Mouse (Mus musculus) ES-Bruce4 (cell line): ENCODE results near the gene Arhgap33. TPM values are rescaled to one million over a fixed set of nuclear protein-coding genes. Genes with fewer than 3 reads are reported as not detected.

ENCODE experiments used
- H3K27ac ChIP-seq: 2 replicates; pipeline ENCODE4 v1.5.1; 2012; ENCODE audit warnings: low read length, inconsistent platforms; ENCODE audit not compliant: insufficient read depth
- H3K27me3 ChIP-seq: 2 replicates; pipeline ENCODE4 v1.6.1; 2012; ENCODE audit warnings: mild to moderate bottlenecking, low read length, inconsistent platforms; ENCODE audit not compliant: control insufficient read depth, poor library complexity, insufficient read depth, severe bottlenecking
- H3K36me3 ChIP-seq: 2 replicates; pipeline ENCODE4 v1.6.1; 2012; ENCODE audit warnings: inconsistent platforms, mild to moderate bottlenecking, low read length, moderate library complexity; ENCODE audit not compliant: control insufficient read depth, poor library complexity, insufficient read depth, severe bottlenecking
- H3K4me1 ChIP-seq: one replicate; pipeline ENCODE4 v1.8.1; 2011; ENCODE audit warnings: low read length; ENCODE audit not compliant: control insufficient read depth, insufficient read depth
- H3K4me3 ChIP-seq: 2 replicates; pipeline ENCODE4 v1.5.1; 2011; ENCODE audit warnings: low read depth, mild to moderate bottlenecking, low read length
- H3K9ac ChIP-seq: 2 replicates; pipeline ENCODE4 v1.6.1; 2012; ENCODE audit warnings: low read depth, mild to moderate bottlenecking, inconsistent platforms; ENCODE audit not compliant: poor library complexity, severe bottlenecking
- H3K9me3 ChIP-seq: replicated peaks from 2 replicates; pipeline ENCODE4 v1.6.1; 2012; ENCODE audit warnings: mild to moderate bottlenecking, low read length, inconsistent platforms; ENCODE audit not compliant: control insufficient read depth, poor library complexity, insufficient read depth, severe bottlenecking
- CTCF ChIP-seq: IDR thresholded peaks from one replicate; pipeline ENCODE4 v1.8.1; 2011; ENCODE audit warnings: low read depth, low read length
- EP300 ChIP-seq: IDR thresholded peaks from 2 replicates; pipeline ENCODE4 v1.6.1; 2011; ENCODE audit warnings: low read depth, low read length; ENCODE audit not compliant: insufficient read depth
- POLR2A ChIP-seq: IDR thresholded peaks from one replicate; pipeline ENCODE4 v1.8.1; 2011; ENCODE audit warnings: low read length; ENCODE audit not compliant: insufficient read depth
- polyA plus RNA-seq: library from polyadenylated mRNA; stranded (reverse); fragments of >200 nt; gene quantifications from 2 replicates; pipeline ENCODE4 v1.2.4, GENCODE M21; 2011; ENCODE audit warnings: low read depth; ENCODE audit not compliant: missing spikeins, insufficient read depth, insufficient read length

Gene Arhgap33
- polyA plus RNA-seq, 1 experiment = 6.0 TPM

DNA sequence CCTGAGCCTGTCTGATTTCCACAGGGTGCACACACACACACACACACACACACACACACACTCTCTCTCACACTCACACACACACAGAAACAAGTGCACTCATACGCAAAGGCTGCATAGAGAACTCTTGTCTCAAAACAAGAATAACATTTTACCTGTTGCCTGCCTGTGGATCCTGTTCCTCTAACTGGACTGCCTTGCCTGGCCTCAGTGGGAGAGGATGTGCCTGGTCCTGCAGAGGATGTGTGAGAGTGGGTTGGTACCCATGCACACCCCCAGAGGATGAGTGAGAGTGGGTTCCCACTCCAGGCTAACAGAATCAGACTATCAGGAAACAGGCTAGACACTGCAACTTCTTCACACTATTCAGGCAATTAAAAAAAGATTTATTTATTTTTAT is 15.7 kb upstream of the Arhgap33 start:
- TF ChIP-seq POLR2A = no peak
- TF ChIP-seq CTCF = no peak
- no peak for TF ChIP-seq EP300
- Histone ChIP-seq H3K4me1 (no peaks in the 10 kb centered on the region), H3K9ac (no peak overlapping the region), H3K4me3 (no peak overlapping the region), H3K9me3 (no peaks in the 10 kb centered on the region), H3K36me3 (peaks cover 7% of the 10 kb centered on the region), H3K27ac (no peak overlapping the region), H3K27me3 (no peaks in the 10 kb centered on the region)

DNA sequence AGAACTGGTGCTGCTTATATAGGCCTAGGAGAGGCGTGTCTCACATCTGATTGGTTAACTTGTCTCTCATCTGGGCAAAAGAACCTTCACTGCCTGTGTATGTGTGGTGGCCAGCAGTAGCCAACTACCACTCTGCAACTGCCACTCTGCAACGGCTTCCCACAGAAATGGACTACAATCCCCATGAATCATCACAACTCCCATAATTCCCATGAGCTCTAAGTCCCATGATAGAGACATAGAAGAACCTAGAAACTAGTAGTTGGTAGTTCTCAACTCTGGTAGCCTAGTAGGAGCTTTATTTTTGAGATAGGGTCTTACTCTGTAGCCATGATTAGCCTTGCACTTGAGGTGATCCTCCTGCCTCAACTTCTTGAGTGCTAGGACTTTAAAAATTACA is 15.0 kb upstream of the Arhgap33 start:
- Histone ChIP-seq H3K27me3 (no peaks in the 10 kb centered on the region), H3K9ac (no peak overlapping the region), H3K4me3 (no peak overlapping the region), H3K36me3 (no peaks in the 10 kb centered on the region; the same call in none of the 2 replicates), H3K4me1 (no peaks in the 10 kb centered on the region), H3K9me3 (no peaks in the 10 kb centered on the region), H3K27ac (no peak overlapping the region)
- TF ChIP-seq POLR2A (no peak), EP300 (no peak), CTCF (no peak)

DNA sequence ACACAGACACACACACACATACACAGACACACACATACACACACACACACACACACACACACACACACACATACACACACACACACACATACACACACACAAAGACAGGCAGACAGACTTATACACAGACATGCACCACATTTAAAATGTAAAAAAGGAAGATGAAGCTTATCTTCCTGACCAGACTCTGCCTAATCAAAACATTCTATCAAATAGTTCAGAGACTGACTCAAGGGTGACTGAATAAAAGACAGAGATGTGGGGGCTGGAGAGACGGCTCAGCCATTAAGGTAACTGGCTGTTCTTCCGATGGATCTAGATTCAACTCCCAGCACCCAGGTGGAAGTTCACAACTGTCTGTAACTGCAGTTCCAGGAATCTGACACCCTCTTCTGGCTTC is 9.5 kb upstream of the Arhgap33 start:
- Histone ChIP-seq H3K9me3 (no peaks in the 10 kb centered on the region), H3K27me3 (no peaks in the 10 kb centered on the region), H3K9ac (no peak overlapping the region), H3K4me1 (peaks cover 2% of the 10 kb centered on the region), H3K4me3 (no peak overlapping the region), H3K36me3 (no peaks in the 10 kb centered on the region; the same call in none of the 2 replicates), H3K27ac (no peak overlapping the region)
- TF ChIP-seq CTCF (no peak), EP300 (no peak), POLR2A (no peak)

DNA sequence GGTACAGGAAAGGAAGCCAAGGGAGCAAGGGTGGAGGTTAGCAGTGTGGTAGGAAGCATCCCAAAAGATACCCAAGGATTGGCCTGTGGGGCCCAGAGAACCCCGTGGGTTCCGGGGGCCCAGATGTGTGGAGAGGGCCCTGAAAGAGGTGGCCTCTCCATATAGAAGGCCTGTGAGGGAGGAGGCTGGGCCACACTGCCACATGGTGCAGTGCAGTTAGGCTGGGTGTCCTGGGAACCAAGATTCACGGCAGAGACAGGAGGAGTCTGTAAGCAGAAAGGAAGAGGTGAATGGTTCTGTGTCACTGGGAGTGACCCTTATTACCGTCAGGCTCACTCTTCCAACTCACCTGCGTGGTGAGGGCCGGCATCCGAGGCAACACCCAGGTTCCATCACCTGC is 5.7 kb upstream of the Arhgap33 start:
- H3K36me3 ChIP-seq = no peaks in the 10 kb centered on the region
- H3K27ac ChIP-seq = no peak overlapping the region
- H3K4me3 ChIP-seq = no peak overlapping the region
- H3K27me3 ChIP-seq = no peaks in the 10 kb centered on the region
- 0 out of 2 replicates have a peak overlapping the region, but pooled peaks have one; percentile 6 for H3K9ac ChIP-seq
- no peaks in the 10 kb centered on the region for H3K9me3 ChIP-seq
- TF ChIP-seq CTCF (no peak), POLR2A (no peak), EP300 (no peak)
- peaks cover 2% of the 10 kb centered on the region for H3K4me1 ChIP-seq

DNA sequence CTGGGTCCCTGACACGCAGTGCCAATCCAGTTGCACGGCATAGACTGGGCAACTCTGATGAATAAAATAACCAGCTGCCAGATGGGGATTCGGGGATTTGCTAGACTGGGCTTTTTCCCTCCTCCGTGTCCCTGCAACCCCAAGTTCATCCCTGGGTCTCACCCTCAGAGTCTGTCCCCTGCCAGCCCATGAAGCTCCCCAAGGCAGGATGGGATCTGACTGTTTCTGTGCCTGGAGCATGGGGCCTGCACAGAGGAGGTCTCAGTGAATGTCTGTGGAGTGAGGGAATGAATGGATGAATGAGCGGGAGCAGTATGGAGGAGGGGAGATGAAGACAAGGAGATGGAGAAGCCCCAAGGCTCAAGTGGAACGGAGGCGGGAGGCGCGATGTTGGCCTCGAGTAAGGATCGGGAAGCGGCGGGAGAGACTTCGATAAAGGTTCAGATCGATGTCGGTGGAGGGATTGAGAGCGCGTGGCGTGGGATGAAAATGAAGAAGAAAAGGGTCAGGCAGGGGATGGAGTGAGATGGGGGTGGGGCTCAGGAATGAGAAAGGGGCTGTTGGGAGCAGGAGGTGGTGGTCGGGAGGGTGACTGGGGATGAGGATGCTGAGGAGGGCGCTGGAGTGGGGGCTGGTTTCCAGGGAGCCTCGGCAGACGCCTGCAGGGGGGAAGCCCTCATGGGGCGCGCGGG is 773 bp downstream of the Arhgap33 start:
- 0 out of 2 replicates have a peak, but pooled peaks cover 4% of the 10 kb centered on the region for H3K9me3 ChIP-seq
- TF ChIP-seq CTCF (no peak), POLR2A (no peak), EP300 (no peak)

DNA sequence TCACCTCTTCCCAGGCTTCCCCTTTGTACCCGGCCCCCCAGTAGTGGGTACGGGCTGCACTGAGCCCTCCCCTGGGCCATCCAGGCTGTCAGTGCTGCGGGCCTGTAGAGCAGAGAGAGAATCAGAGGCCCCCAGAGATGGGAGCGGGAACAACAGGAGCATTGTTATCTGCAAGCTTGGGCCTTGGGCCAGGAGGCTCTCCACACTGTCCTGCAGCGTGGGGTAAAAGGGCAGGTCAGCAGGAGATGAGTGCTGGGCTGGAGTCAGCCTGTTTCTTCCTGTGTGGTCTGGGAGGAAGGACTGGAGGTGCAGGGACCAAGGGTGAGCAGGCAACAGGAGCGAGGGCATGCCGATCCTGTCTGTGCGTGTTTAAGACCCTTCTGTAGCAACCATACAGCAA is 1.9 kb downstream of the Arhgap33 start:
- Histone ChIP-seq H3K4me1 (no peaks in the 10 kb centered on the region), H3K9ac (no peak overlapping the region), H3K9me3 (0 out of 2 replicates have a peak, but pooled peaks cover 4% of the 10 kb centered on the region), H3K27ac (no peak overlapping the region), H3K27me3 (peaks cover 4% of the 10 kb centered on the region; the same call in 1 of the 2 replicates), H3K4me3 (no peak overlapping the region), H3K36me3 (no peaks in the 10 kb centered on the region)
- TF ChIP-seq EP300 = no peak
- no peak for TF ChIP-seq POLR2A
- no peak for TF ChIP-seq CTCF

More for the DNA sequence above, 773 bp downstream of the Arhgap33 start:
- Histone ChIP-seq H3K36me3 (no peaks in the 10 kb centered on the region), H3K27ac (no peak overlapping the region), H3K4me1 (no peaks in the 10 kb centered on the region), H3K4me3 (peak overlapping the region; percentile 80), H3K27me3 (peaks cover 4% of the 10 kb centered on the region; the same call in 1 of the 2 replicates), H3K9ac (peak overlapping the region; percentile 62)
